Mouse (Mus musculus) heart, postnatal 0 days (tissue): ENCODE data around the gene Mycbpap.
A peak's percentile ranks its signal among the peaks of the same experiment; 100 is the strongest.

ENCODE experiments used
- CTCF ChIP-seq: IDR thresholded peaks from 2 replicates; pipeline ENCODE4 v1.5.1; 2016; ENCODE audit warnings: antibody characterized with exemption, control low read depth, low read depth
- EP300 ChIP-seq: IDR thresholded peaks from 2 replicates; pipeline ENCODE4 v1.6.1; 2016; ENCODE audit warnings: antibody characterized with exemption, low read depth

- peak; percentile 8; the same call in 1 of the 2 replicates for TF ChIP-seq CTCF
- no peak for TF ChIP-seq EP300
Measured at GRCm38 (mm10) chr11:94499661-94500152, 21.8 kb downstream of the Mycbpap start, which contains the start of gene Epn3.
